In the genomic region with DNA sequence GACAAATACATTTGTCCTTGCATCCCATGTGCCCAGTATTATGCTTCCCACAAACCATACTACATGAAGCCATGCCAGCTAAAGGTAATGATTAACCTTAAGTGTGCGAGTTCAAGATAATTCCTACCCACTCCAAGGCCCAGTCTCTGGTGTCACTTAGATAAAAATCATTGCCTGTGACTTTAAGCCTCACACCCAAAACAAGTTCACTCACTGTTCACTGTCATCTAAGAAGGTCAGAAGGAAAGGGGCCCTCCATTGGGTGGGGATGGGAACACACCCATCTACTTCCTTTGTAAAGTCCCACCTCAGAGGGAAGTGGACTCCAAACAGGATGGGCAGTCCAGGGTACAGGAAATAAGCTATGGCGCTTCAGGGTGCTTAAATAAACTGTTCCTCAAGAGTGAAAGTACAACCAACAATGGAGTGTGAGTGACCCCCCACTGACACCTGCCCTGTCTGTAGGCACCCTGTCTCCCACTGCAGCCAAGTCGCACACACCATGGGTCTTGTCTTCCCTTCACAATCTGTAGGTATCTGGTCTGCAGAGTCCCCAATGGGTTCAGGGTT, we compare ENCODE assay signal across 9 mouse cellular contexts.
DNase-seq lines count a peak whose midpoint lies in the region; ATAC-seq and TF ChIP-seq lines count a peak whose summit lies in the region.
"Had no signal": no experiment of that assay in that cellular context is flagged by ENCODE, and none has a peak within 500 bp of the region (broad histone marks: within the 10 kb centered on the region; RNA-seq: fewer than 3 reads in every experiment).

No protein-coding gene starts in this region.

- H3K9me3 ChIP-seq in heart, embryonic 11.5 days (replicated peaks; ENCODE audit: control insufficient read depth, low read length), result no peaks in the 10 kb centered on the region
- H3K9me3 ChIP-seq in embryonic facial prominence, embryonic 10.5 days, result no peaks in the 10 kb centered on the region
- H3K9me3 ChIP-seq in intestine, postnatal 0 days (ENCODE audit: control insufficient read depth), result no peaks in the 10 kb centered on the region
- H3K9me3 ChIP-seq in lung, embryonic 16.5 days (ENCODE audit: control insufficient read depth, low read length), result no peaks in the 10 kb centered on the region

- H3K27ac ChIP-seq in heart, embryonic 11.5 days (ENCODE audit: low read depth, low read length), result no peak overlapping the region
- H3K27ac ChIP-seq in embryonic facial prominence, embryonic 10.5 days (replicated peaks), result peak overlapping the region; percentile 59
- peak overlapping the region; percentile 60; the same call in 1 of the 2 replicates for H3K27ac ChIP-seq in intestine, postnatal 0 days (ENCODE audit: low read depth, low read length)
- H3K27ac ChIP-seq in lung, embryonic 16.5 days (ENCODE audit: low read length), result peak overlapping the region; percentile 95

- peak; percentile 39 to 75 for DNase-seq in heart, adult 18-20 months
- no peak for DNase-seq in embryonic facial prominence, embryonic 10.5 days (ENCODE audit: low spot score)
- DNase-seq in thymus, adult 18-20 months, result no peak
- DNase-seq in left cerebral cortex, adult 11 months (ENCODE audit: low spot score), result no peak
- DNase-seq: cerebellum, adult 8-10 months had no signal

- no peak overlapping the region for H3K4me2 ChIP-seq in heart, embryonic 11.5 days
- H3K4me2 ChIP-seq in intestine, postnatal 0 days (replicated peaks; ENCODE audit: low read depth), result peak overlapping the region; percentile 46
- peak overlapping the region; percentile 33; the same call in 1 of the 2 replicates for H3K4me2 ChIP-seq in lung, embryonic 16.5 days (ENCODE audit: low read depth, low read length)

- no peaks in the 10 kb centered on the region for H3K4me1 ChIP-seq in heart, embryonic 11.5 days (ENCODE audit: control insufficient read depth, insufficient read depth, low read length)
- peaks cover 29% of the 10 kb centered on the region for H3K4me1 ChIP-seq in embryonic facial prominence, embryonic 10.5 days
- H3K4me1 ChIP-seq in intestine, postnatal 0 days (replicated peaks; ENCODE audit: control insufficient read depth, insufficient read depth, low read length), result peaks cover 4% of the 10 kb centered on the region; the same call in 1 of the 2 replicates
- peaks cover 19% of the 10 kb centered on the region for H3K4me1 ChIP-seq in lung, embryonic 16.5 days (replicated peaks; ENCODE audit: control insufficient read depth, insufficient read depth, low read length)

- no peak overlapping the region for H3K4me3 ChIP-seq in heart, embryonic 11.5 days (ENCODE audit: low read depth, low read length)
- no peak overlapping the region for H3K4me3 ChIP-seq in embryonic facial prominence, embryonic 10.5 days
- H3K4me3 ChIP-seq in intestine, postnatal 0 days (ENCODE audit: low read depth, low read length), result no peak overlapping the region
- no peak overlapping the region for H3K4me3 ChIP-seq in lung, embryonic 16.5 days (ENCODE audit: low read length)

- no peak overlapping the region for H3K9ac ChIP-seq in heart, embryonic 11.5 days (ENCODE audit: low read depth, low read length)
- no peak overlapping the region for H3K9ac ChIP-seq in intestine, postnatal 0 days (ENCODE audit: low read depth, low read length)
- no peak overlapping the region for H3K9ac ChIP-seq in lung, embryonic 16.5 days (ENCODE audit: low read length)

- H3K27me3 ChIP-seq in heart, embryonic 11.5 days (ENCODE audit: control insufficient read depth, insufficient read depth, low read length), result no peaks in the 10 kb centered on the region
- no peaks in the 10 kb centered on the region for H3K27me3 ChIP-seq in embryonic facial prominence, embryonic 10.5 days (replicated peaks; ENCODE audit: low read depth, poor library complexity, severe bottlenecking)
- no peaks in the 10 kb centered on the region for H3K27me3 ChIP-seq in intestine, postnatal 0 days (replicated peaks; ENCODE audit: control insufficient read depth, insufficient read depth, low read length)
- no peaks in the 10 kb centered on the region for H3K27me3 ChIP-seq in lung, embryonic 16.5 days (ENCODE audit: control insufficient read depth, insufficient read depth, low read depth, low read length)

- no peak for TF ChIP-seq CTCF in intestine, postnatal 0 days (IDR thresholded peaks at IDR 0.05; ENCODE audit: low read depth)

- no peaks in the 10 kb centered on the region for H3K36me3 ChIP-seq in heart, embryonic 11.5 days (ENCODE audit: control insufficient read depth, insufficient read depth, low read length)
- H3K36me3 ChIP-seq in embryonic facial prominence, embryonic 10.5 days (replicated peaks), result no peaks in the 10 kb centered on the region
- no peaks in the 10 kb centered on the region for H3K36me3 ChIP-seq in intestine, postnatal 0 days (ENCODE audit: control insufficient read depth, insufficient read depth)
- H3K36me3 ChIP-seq in lung, embryonic 16.5 days (ENCODE audit: control insufficient read depth, insufficient read depth, low read length), result no peaks in the 10 kb centered on the region

- ATAC-seq in heart, embryonic 11.5 days (replicated peaks; ENCODE audit: insufficient number of reproducible peaks, low FRiP score, low TSS enrichment), result no peak
- peak; percentile 94 for ATAC-seq in intestine, postnatal 0 days
- ATAC-seq in lung, embryonic 16.5 days (ENCODE audit: low read depth), result peak; percentile 87
- ATAC-seq in megakaryocyte-erythroid progenitor cell, adult 5-6 weeks (replicated peaks; ENCODE audit: low FRiP score, low TSS enrichment, poor library complexity, severe bottlenecking), result no peak

- 60% methylated on average over 3 of the region's 3 CpGs for WGBS in heart, embryonic 11.5 days (ENCODE audit: insufficient replicate concordance)
- 52% methylated on average over 3 of the region's 3 CpGs for WGBS in embryonic facial prominence, embryonic 10.5 days
- WGBS in intestine, postnatal 0 days, result 41% methylated on average over 3 of the region's 3 CpGs
- WGBS in lung, embryonic 16.5 days, result 38% methylated on average over 3 of the region's 3 CpGs

Comparison
In these comparisons a context has a peak if more than half of its experiments do, and no peak if none do; other contexts are left out.
1. DNase-seq: peak in heart, adult 18-20 months (2 of 2); none in embryonic facial prominence, embryonic 10.5 days (single experiment), thymus, adult 18-20 months (0 of 2) and left cerebral cortex, adult 11 months (single experiment).
2. ATAC-seq: peak in intestine, postnatal 0 days (single experiment) and lung, embryonic 16.5 days (single experiment); none in heart, embryonic 11.5 days (single experiment) and megakaryocyte-erythroid progenitor cell, adult 5-6 weeks (single experiment).